Mouse (Mus musculus): ENCODE data around the gene Rbbp4.
A peak's percentile ranks its signal among the peaks of the same experiment; 100 is the strongest.
"Not testable (repeated sequence)": the region's sequence is repeated elsewhere in the genome, so short reads cannot be mapped to it uniquely, and the experiment has no call there.

DNA sequence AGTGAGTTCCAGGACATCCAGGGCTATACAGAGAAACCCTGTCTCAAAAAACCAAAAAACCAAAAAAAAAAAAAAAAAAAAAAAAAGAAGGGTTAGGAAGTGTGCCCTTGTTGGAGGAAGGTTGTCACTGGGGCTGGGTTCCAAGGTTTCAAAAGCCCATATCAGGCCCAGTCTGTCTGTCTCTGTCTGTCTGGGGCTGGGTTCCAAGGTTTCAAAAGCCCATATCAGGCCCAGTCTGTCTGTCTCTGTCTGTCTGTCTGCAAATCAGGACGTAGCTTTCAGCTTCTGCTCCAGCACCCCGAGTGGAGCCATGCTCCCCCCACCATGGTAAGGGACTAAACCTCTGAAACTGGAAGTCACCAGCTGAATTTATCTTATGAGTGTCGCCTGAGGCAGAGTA, 27.1 kb upstream of the Rbbp4 start:
- TF ChIP-seq CHD2 (IDR thresholded peaks at IDR 0.05; ENCODE audit: low read depth, low read length); ZC3H11A (IDR thresholded peaks at IDR 0.05; ENCODE audit: borderline replicate concordance, low read depth, low read length); HCFC1 (IDR thresholded peaks at IDR 0.05; ENCODE audit: borderline replicate concordance, insufficient read depth, low read length): not testable (repeated sequence)
- peak; percentile 66 for TF ChIP-seq ZNF384 (IDR thresholded peaks at IDR 0.05; ENCODE audit: low read depth, low read length)
